Mouse (Mus musculus): ENCODE data around the gene Arhgef17. TPM values are rescaled to one million over a fixed set of nuclear protein-coding genes. Genes with fewer than 3 reads are reported as not detected.

Arhgef17 gene
- not detected for total RNA-seq (2023)

DNA sequence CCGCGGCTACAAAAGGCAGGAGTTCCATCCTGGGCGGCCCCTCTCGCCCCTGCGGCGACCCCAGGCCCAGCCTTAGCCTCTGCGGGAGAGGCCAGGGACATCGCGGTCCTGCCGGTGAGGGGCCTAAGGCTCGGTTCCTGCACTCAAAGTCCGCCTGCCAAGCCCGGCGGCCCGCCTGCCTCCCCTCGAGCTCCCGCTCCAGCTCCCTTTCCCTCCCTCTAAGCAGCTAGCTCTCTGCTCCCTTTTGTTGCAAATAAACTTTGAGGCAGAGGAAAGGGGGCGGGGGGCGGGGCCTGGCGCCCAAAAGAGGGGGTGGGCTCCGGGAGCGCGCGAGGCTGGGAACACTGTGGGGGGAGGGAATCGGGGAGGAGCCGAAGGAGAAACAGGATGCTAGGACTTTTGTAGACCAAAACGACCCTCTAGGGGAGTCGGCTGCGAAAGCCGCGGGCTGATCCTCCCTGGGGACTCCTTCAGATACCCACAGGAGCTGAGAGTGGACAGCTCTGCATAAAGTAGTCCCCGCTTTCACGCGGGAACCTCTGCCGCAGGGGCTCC is at the start of gene Arhgef17:
Arhgef17 (minus strand) TSS at position 182 of the 555 bp plus-strand sequence.

GRCm38 (mm10) chr7:100974135-100974903 is 42.4 kb upstream of the Arhgef17 start, which contains the start of gene P2ry6:
Gene P2ry6, minus strand, starts transcription at chr7:100974649.

DNA sequence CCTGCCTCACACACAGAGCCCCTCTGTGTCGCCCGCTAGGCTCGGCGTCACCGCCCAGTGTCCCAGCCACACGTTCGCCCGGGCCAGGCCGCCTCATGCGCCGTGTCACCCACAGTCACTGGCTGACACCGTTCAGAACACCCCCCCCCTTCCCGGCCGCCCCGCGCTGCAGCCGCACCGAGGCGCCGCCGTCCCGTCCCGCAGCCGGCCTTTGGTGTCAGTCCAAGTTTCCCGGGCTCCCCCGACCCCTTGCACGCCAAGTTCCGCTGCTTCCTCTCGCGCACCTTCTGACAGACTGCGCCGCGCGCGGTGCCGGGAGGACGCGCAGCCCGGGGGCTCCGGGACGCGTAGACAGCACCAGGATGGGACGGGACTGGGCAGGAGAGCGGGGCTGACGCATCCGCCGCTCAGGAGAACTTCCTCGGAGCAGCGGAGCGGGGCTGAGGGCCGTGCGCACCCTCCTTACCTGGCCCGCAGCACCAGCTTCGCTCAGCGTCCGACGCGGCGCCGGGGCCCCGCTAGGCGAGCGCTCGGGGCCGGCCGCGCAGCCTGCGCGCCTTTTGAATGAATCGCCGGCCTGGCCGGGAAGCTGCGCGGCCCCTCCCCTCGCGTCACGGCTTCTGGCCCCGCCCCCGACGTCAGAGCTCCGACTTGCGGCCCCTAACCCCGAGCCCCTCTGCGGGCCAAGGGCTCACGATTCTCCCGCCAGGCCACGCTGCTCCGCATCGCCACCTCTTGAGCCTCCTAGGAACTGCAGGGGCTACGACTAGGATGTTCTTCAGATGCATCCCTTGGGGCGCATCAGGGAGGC is 68.9 kb downstream of the Arhgef17 start, which contains the start of gene Relt:
Relt (minus strand) TSS at position 619 of the 811 bp plus-strand sequence.

Other genes with a start within 250 kb of the Arhgef17 start
- 39.7 TPM for gene Fam168a, start 225.5 kb downstream of the Arhgef17 start, total RNA-seq (2023)
- 37.2 TPM for gene Relt, start 68.7 kb downstream of the Arhgef17 start, total RNA-seq (2023)
- gene P2ry6, start 42.5 kb upstream of the Arhgef17 start, total RNA-seq (2023) = not detected
- 0.49 TPM for gene P2ry2, start 80.8 kb upstream of the Arhgef17 start, total RNA-seq (2023)
- 123 TPM for gene Fchsd2, start 160.8 kb upstream of the Arhgef17 start, total RNA-seq (2023)